Mouse (Mus musculus) limb, embryonic 10.5 days (tissue): Measurements from ENCODE around the gene Taf8. TPM values are rescaled to one million over a fixed set of nuclear protein-coding genes. Genes with fewer than 3 reads are reported as not detected.
A peak's percentile ranks its signal among the peaks of the same experiment; 100 is the strongest.

Experiments used
- DNase-seq: peaks from one replicate; pipeline ENCODE4 v3.0.0-alpha.2; 2017; ENCODE audit warnings: low spot score
- H3K27ac ChIP-seq: fragments of 300-500 bp; sonication (generic); 2 replicates; pipeline ENCODE4 v1.5.1; 2016; ENCODE audit warnings: mild to moderate bottlenecking
- H3K27me3 ChIP-seq: fragments of 300-500 bp; sonication (generic); 2 replicates; pipeline ENCODE4 v1.6.1; 2016; ENCODE audit warnings: low read depth, mild to moderate bottlenecking; ENCODE audit not compliant: poor library complexity, severe bottlenecking
- H3K36me3 ChIP-seq: fragments of 300-500 bp; sonication (generic); 2 replicates; pipeline ENCODE4 v1.6.1; 2016; ENCODE audit warnings: mild to moderate bottlenecking, moderate library complexity
- H3K4me1 ChIP-seq: fragments of 300-500 bp; sonication (generic); 2 replicates; pipeline ENCODE4 v1.6.1; 2016
- H3K4me3 ChIP-seq: fragments of 300-500 bp; sonication (generic); 2 replicates; pipeline ENCODE4 v1.5.1; 2016; ENCODE audit warnings: mild to moderate bottlenecking, moderate library complexity
- H3K9me3 ChIP-seq: fragments of 300-500 bp; sonication (generic); replicated peaks from 2 replicates; pipeline ENCODE4 v1.6.1; 2016; ENCODE audit warnings: mild to moderate bottlenecking
- WGBS: fragments of 180-500 bp; shearing (Covaris S2); methylation state at CpG from one replicate; pipeline ENCODE4 v1.1.7; 2016; 5-methylcytosine and 5-hydroxymethylcytosine counted together
- polyA plus RNA-seq: library from polyadenylated mRNA; unstranded; fragments of >200 nt; fragmentation: Nextera tagmentation; extraction: Ambion mirVana; gene quantifications from 2 replicates; pipeline ENCODE4 v1.2.1, GENCODE M21; 2016

Taf8 gene
- polyA plus RNA-seq, 1 experiment from 2014 or later, result 36.8 TPM

DNA sequence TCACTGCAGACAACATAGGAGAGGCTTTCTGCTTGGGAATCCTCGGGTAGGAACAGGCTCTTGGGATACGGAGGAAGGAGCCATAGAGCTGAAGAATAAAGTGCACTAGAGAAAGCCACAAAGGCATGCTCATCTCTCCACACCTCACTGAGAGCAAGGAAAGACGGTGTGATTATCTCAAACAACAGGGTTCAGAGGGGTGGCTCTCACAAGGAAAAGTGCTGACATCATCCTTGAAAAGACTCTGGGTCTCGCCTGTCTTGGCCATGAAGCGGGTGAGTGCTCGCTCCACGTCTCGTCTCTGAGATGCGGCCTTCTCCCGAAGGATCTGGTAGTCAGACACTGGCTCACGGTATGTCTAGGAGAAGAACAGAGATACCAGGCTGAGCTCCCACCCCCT lies 8.0 kb downstream of the Taf8 start:
- no peak for DNase-seq
- no peak overlapping the region for H3K4me3 ChIP-seq
- no peak overlapping the region for H3K27ac ChIP-seq
- peaks cover 93% of the 10 kb centered on the region for H3K36me3 ChIP-seq
- WGBS, result 92% methylated on average over 11 of the region's 11 CpGs
- no peaks in the 10 kb centered on the region for H3K9me3 ChIP-seq
- H3K27me3 ChIP-seq, result no peaks in the 10 kb centered on the region
- H3K4me1 ChIP-seq, result no peaks in the 10 kb centered on the region

DNA sequence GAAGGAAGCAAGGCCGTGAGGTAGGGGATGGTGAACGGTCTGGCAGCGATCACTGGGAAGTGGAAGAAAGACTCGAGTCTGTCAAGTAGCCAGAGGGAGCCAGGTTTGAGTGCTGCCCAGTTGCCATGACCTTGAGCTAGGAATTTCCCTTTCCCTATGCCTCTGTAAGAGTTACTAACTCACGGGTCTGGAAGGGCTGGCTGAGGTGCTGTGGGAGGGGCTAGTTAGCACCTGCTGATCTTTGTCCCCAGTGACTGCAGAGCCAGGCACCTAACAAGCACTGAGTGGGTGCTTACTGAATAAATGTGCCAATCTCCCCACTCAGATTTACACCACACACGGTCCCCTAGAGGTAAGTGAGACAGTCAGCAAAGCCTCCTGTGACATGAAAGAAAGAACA lies 8.4 kb downstream of the Taf8 start:
- DNase-seq, result no peak
- Histone ChIP-seq H3K9me3 (no peaks in the 10 kb centered on the region), H3K27me3 (no peaks in the 10 kb centered on the region), H3K36me3 (peaks cover 93% of the 10 kb centered on the region), H3K4me3 (no peak overlapping the region), H3K4me1 (no peaks in the 10 kb centered on the region), H3K27ac (no peak overlapping the region)
- WGBS, result 85% methylated on average over 6 of the region's 6 CpGs

- no peak overlapping the region for H3K4me3 ChIP-seq
- no peak overlapping the region for H3K27ac ChIP-seq
- 87% methylated on average over 6 of the region's 6 CpGs for WGBS
- H3K27me3 ChIP-seq, result no peaks in the 10 kb centered on the region
- no peaks in the 10 kb centered on the region; the same call in 1 of the 2 replicates for H3K4me1 ChIP-seq
- no peaks in the 10 kb centered on the region for H3K9me3 ChIP-seq
- DNase-seq, result no peak
- H3K36me3 ChIP-seq, result peaks cover 90% of the 10 kb centered on the region
Measured at GRCm38 (mm10) chr17:47492731-47493130, 9.4 kb downstream of the Taf8 start.

DNA sequence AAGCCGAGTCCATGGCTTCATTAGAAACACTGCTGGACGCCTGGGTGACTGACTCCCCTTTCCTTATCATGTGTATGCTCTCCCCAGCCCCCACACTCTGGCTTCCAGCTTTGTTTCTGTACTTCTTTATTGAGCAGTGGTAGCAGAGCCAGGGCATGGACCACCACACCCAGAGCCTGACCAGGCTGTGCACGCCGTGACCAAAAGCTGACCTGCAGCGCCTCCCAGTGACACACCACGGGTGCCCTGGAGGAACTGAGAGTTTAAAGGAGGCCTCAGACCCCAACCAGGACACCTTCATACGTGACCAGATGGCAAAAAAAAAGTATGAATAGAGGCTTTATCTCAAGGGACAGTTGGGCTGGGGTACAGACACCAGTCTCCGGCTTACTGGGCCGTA lies 11.3 kb downstream of the Taf8 start:
- Histone ChIP-seq H3K4me3 (no peak overlapping the region), H3K36me3 (peaks cover 74% of the 10 kb centered on the region), H3K4me1 (no peaks in the 10 kb centered on the region; the same call in 1 of the 2 replicates), H3K27me3 (no peaks in the 10 kb centered on the region), H3K9me3 (no peaks in the 10 kb centered on the region), H3K27ac (no peak overlapping the region)
- 89% methylated on average over 9 of the region's 9 CpGs for WGBS
- no peak for DNase-seq

GRCm38 (mm10) chr17:47485791-47486190 lies 16.3 kb downstream of the Taf8 start:
- H3K27ac ChIP-seq, result no peak overlapping the region
- WGBS, result 98% methylated on average over 3 of the region's 3 CpGs
- DNase-seq, result no peak

DNA sequence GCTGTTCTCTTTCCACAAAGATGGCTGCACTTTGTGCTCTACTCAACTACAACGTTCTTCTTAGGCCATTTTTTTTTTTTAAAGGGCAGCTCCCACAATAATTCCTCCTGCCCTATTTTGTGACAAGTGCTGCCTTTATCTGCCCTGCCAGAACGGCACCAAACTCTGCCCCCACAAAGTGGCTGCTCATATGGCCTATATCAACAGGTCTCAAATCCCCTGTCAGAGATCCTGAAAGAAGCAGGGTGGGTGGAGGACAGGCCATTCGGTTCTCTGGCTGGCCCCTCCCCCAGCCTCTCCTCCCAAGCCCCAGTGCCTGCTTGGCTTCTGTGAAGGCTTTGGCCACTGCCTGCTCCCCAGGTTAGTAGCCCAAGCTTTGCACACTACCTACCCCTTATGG lies 17.1 kb downstream of the Taf8 start:
- WGBS, result 7% methylated on average over 3 of the region's 3 CpGs
- Histone ChIP-seq H3K9me3 (no peaks in the 10 kb centered on the region), H3K36me3 (peaks cover 18% of the 10 kb centered on the region), H3K4me3 (no peak overlapping the region), H3K27ac (peak overlapping the region; percentile 71), H3K4me1 (peaks cover 23% of the 10 kb centered on the region), H3K27me3 (no peaks in the 10 kb centered on the region)
- DNase-seq, result no peak

More at GRCm38 (mm10) chr17:47485791-47486190, 16.3 kb downstream of the Taf8 start:
- H3K27me3 ChIP-seq, result no peaks in the 10 kb centered on the region
- peaks cover 23% of the 10 kb centered on the region for H3K4me1 ChIP-seq
- H3K36me3 ChIP-seq, result peaks cover 26% of the 10 kb centered on the region
- no peak overlapping the region for H3K4me3 ChIP-seq
- no peaks in the 10 kb centered on the region for H3K9me3 ChIP-seq

DNA sequence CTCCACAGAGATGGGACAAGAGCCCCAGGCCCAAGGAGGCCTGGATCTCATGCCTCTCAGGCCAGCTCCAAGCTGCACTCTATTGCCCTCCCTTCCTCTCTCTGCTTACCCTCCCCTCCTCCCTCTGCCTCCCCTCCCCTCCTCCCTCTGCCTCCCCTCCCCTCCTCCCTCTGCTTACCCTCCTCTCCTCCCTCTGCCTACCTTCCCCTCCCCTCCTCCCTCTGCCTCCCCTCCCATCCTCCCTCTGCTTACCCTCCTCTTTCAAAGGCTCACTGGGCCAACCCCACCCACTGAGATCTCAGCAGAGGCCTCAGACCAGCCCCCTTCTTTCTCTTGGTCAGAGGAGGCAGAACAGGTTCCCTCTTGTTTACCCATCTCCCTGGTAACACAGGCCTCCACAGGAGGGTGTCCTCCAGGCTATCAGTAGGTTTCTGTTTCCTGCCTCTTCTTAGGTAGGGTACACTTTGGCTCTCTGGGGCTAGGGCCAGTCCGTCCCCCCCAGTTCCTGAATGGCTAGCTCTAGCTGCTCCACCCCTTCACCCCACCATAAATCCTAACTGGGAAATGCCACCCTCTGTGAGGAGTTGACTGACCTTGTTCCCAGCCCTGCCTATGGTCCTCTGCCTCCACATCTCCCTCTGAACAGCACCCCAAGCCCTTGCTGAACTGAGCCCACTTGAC lies 17.7 kb downstream of the Taf8 start:
- 11% methylated on average over 1 of the region's 1 CpGs for WGBS
- peak; percentile 38 for DNase-seq
- Histone ChIP-seq H3K4me3 (no peak overlapping the region), H3K27ac (peak overlapping the region; percentile 71), H3K36me3 (peaks cover 12% of the 10 kb centered on the region), H3K9me3 (no peaks in the 10 kb centered on the region), H3K4me1 (peaks cover 23% of the 10 kb centered on the region), H3K27me3 (no peaks in the 10 kb centered on the region)

- peak; percentile 81 for DNase-seq
- Histone ChIP-seq H3K4me1 (peaks cover 23% of the 10 kb centered on the region), H3K36me3 (no peaks in the 10 kb centered on the region), H3K9me3 (no peaks in the 10 kb centered on the region), H3K27me3 (no peaks in the 10 kb centered on the region), H3K27ac (no peak overlapping the region), H3K4me3 (no peak overlapping the region)
- 53% methylated on average over 2 of the region's 2 CpGs for WGBS
Measured at GRCm38 (mm10) chr17:47482401-47482800, 19.7 kb downstream of the Taf8 start.

DNA sequence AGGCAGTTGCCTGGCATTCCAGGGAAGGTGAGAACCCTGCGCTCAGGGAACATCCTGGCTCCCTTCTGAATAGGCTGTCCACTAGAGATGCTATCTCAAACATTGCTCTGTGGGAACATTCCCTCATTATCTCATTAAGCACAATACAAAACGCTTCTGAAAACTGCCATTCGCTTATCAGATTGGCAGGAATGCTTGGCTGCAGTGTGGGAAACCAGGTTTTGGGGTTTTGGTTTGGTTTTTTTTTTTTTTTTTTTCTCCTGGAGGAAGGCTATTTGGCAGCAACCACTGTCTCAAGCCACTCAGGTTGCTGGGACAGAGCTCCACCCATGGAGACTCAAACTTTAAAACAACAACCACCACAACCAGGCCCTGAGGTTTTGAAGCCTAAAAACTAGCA lies 22.2 kb downstream of the Taf8 start:
- Histone ChIP-seq H3K9me3 (no peaks in the 10 kb centered on the region), H3K27me3 (no peaks in the 10 kb centered on the region), H3K4me1 (peaks cover 14% of the 10 kb centered on the region), H3K36me3 (no peaks in the 10 kb centered on the region), H3K4me3 (no peak overlapping the region), H3K27ac (no peak overlapping the region)
- DNase-seq, result no peak
- 51% methylated on average over 3 of the region's 3 CpGs for WGBS

DNA sequence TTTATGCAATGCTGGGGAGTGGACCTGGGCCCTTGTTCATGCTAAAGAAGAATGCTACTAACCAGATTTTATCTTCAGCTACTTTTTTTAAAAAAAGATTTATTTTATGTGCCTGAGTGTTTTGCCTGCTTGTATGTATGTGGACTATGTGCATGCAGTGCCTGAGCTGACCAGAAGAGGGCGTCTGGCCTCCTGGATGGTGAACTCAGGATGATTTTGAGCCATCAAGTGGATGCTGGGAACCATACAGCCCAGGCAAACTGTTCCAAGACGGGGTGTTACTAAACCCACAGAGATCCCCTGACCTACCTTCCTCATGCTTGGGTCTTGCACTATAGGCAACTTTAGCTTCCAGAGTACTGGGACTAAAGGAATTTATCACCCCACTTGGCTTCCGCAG lies 26.4 kb downstream of the Taf8 start:
- peak; percentile 36 for DNase-seq
- Histone ChIP-seq H3K27ac (no peak overlapping the region), H3K4me1 (0 out of 2 replicates have a peak, but pooled peaks cover 6% of the 10 kb centered on the region), H3K4me3 (no peak overlapping the region), H3K9me3 (no peaks in the 10 kb centered on the region), H3K36me3 (no peaks in the 10 kb centered on the region), H3K27me3 (peaks cover 20% of the 10 kb centered on the region)
- 65% methylated on average over 3 of the region's 3 CpGs for WGBS

DNA sequence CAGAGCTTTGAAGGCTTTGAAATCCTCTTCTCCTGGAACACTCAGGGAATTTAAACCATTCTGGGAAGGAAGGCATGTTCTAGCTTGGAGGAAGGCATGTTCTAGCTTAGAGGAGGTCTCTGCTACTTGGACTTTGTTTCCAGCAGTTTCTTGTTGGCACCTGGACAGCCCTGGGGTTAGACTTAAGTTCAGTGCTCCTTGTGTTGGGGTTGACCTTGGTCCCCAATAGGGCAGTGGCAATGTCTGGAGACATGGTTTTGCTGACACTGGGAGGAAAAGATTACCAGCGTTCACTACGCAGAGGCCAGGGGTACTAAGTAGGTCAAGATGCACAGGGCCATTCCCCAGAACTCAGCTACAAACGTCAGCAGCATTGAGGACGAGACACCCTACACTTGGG lies 26.9 kb downstream of the Taf8 start:
- 88% methylated on average over 4 of the region's 4 CpGs for WGBS
- no peaks in the 10 kb centered on the region for H3K9me3 ChIP-seq
- no peak overlapping the region for H3K4me3 ChIP-seq
- H3K27ac ChIP-seq, result no peak overlapping the region
- no peaks in the 10 kb centered on the region for H3K36me3 ChIP-seq
- no peak for DNase-seq
- 0 out of 2 replicates have a peak, but pooled peaks cover 6% of the 10 kb centered on the region for H3K4me1 ChIP-seq
- H3K27me3 ChIP-seq, result peaks cover 26% of the 10 kb centered on the region

DNA sequence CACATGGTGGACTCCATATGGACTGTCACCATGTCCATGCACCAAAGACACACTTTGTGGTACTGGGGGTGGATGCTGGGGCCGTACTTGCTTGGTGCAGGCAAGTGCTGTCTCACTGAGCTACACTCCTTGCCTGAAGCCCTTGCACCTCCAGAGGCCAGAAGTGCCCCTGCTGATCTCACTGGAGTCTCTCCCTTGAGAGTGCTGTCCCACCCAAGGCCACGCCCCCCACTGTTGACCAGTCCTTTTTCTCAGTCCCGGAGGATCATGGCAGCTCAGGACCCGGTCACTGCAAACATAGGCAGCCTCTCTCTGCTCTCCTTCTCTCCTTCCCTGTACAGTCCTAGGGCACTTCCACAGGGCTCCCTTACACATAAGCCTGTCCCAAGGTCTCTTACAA lies 27.8 kb downstream of the Taf8 start:
- H3K4me3 ChIP-seq, result no peak overlapping the region
- 0 out of 2 replicates have a peak, but pooled peaks cover 6% of the 10 kb centered on the region for H3K4me1 ChIP-seq
- H3K36me3 ChIP-seq, result no peaks in the 10 kb centered on the region
- no peaks in the 10 kb centered on the region for H3K9me3 ChIP-seq
- no peak for DNase-seq
- 73% methylated on average over 4 of the region's 4 CpGs for WGBS
- H3K27me3 ChIP-seq, result peaks cover 35% of the 10 kb centered on the region
- no peak overlapping the region for H3K27ac ChIP-seq

- Histone ChIP-seq H3K27me3 (peaks cover 42% of the 10 kb centered on the region), H3K4me3 (no peak overlapping the region), H3K9me3 (no peaks in the 10 kb centered on the region), H3K4me1 (peaks cover 10% of the 10 kb centered on the region), H3K27ac (no peak overlapping the region), H3K36me3 (peaks cover under 1% of the 10 kb centered on the region; the same call in 1 of the 2 replicates)
- 15% methylated on average over 8 of the region's 8 CpGs for WGBS
- DNase-seq, result peak; percentile 69
Measured at GRCm38 (mm10) chr17:47473434-47473974, 28.6 kb downstream of the Taf8 start.
